Mouse (Mus musculus): ENCODE data around the gene Glrx5. TPM values are rescaled to one million over a fixed set of nuclear protein-coding genes. Genes with fewer than 3 reads are reported as not detected.

The Glrx5 gene
- total and polyA plus RNA-seq, 3 experiments: 38.5 to 112 (median 79.5) TPM

GRCm38 (mm10) chr12:105091604-105092003 is 59.1 kb downstream of the Glrx5 start:
- Histone ChIP-seq H3K27me3 (replicated peaks) (peaks cover 78% of the 10 kb centered on the region), H3K4me1 (ENCODE audit: control insufficient read depth in 1 of 2, insufficient read depth in 2 of 2) (no peaks in the 10 kb centered on the region), H3K9ac (ENCODE audit: insufficient read depth, low read depth) (no peak overlapping the region), H3K36me3 (replicated peaks in 1 of 2; ENCODE audit: control insufficient read depth in 1 of 2, insufficient read depth in 1 of 2, low read length in 1 of 2) (no peaks in the 10 kb centered on the region), H3K27ac (ENCODE audit: insufficient read depth, low read depth) (no peak overlapping the region), H3K79me2 (replicated peaks; ENCODE audit: control insufficient read depth, extremely low read depth, insufficient read depth, poor library complexity, severe bottlenecking) (no peaks in the 10 kb centered on the region), H3K9me3 (replicated peaks; ENCODE audit: low read length) (peaks cover 7% of the 10 kb centered on the region), H3K4me3 (replicated peaks in 1 of 3; ENCODE audit: low read depth in 2 of 3, low read length in 2 of 3, poor library complexity in 1 of 3) (no peak overlapping the region), H3K4me2 (ENCODE audit: insufficient read depth, low read depth, poor library complexity, severe bottlenecking) (no peak overlapping the region)
- dilution Hi-C loops (cut with MboI; ENCODE audit: extremely low pct_ligation_motif_present, extremely low pct_unique_long_range_greater_than_20kb, low sequenced_read_pairs) (no loop called here), in situ Hi-C loops (cut with MboI; ENCODE audit: low pct_ligation_motif_present, low pct_unique_long_range_greater_than_20kb, low sequenced_read_pairs) (no loop called here)
- no peak for DNase-seq (ENCODE audit: extremely low read depth)
- TF ChIP-seq SMC3 (IDR thresholded peaks at IDR 0.05; ENCODE audit: low read depth, low read length) (no peak), TCF12 (IDR thresholded peaks at IDR 0.05; ENCODE audit: low read depth, low read length) (no peak), NELFE (IDR thresholded peaks at IDR 0.05; ENCODE audit: low read depth, low read length) (no peak), SIN3A (IDR thresholded peaks at IDR 0.05; ENCODE audit: low read length) (no peak), NRF1 (IDR thresholded peaks at IDR 0.05; ENCODE audit: low read depth, low read length) (no peak), ZKSCAN1 (IDR thresholded peaks at IDR 0.05; ENCODE audit: borderline replicate concordance, low read depth, low read length) (no peak), JUND (conservative IDR thresholded peaks at IDR 0.05; ENCODE audit: low read depth, low read length) (no peak), IRF4 (IDR thresholded peaks at IDR 0.05; ENCODE audit: low read depth, low read length) (no peak), ETS1 (conservative IDR thresholded peaks at IDR 0.05; ENCODE audit: low read depth, low read length) (no peak), USF2 (conservative IDR thresholded peaks at IDR 0.05; ENCODE audit: low read depth, low read length) (no peak), KAT2A (IDR thresholded peaks at IDR 0.05; ENCODE audit: insufficient replicate concordance, low read length) (no peak), MXI1 (IDR thresholded peaks at IDR 0.05; ENCODE audit: low read depth, low read length) (no peak), ELF1 (IDR thresholded peaks at IDR 0.05; ENCODE audit: low read depth, low read length) (no peak), UBTF (IDR thresholded peaks at IDR 0.05; ENCODE audit: low read depth, low read length) (no peak)

Other genes with a start within 250 kb of the Glrx5 start
- not detected in 2 replicates for gene Clmn, start 167.6 kb upstream of the Glrx5 start, total RNA-seq (2012; rRNA removed)
- not detected in 2 replicates for gene Clmn, start 167.6 kb upstream of the Glrx5 start, total RNA-seq (2014; rRNA removed)
- gene Clmn, start 167.6 kb upstream of the Glrx5 start, polyA plus RNA-seq (2012; ENCODE audit: insufficient read length, low read depth): not detected in 2 replicates
- gene Syne3, start 22.9 kb upstream of the Glrx5 start, total RNA-seq (2012; rRNA removed): 16.6 and 18.7 TPM in 2 replicates
- 5.3 and 5.5 TPM in 2 replicates for gene Syne3, start 22.9 kb upstream of the Glrx5 start, total RNA-seq (2014; rRNA removed)
- 7.3 and 7.5 TPM in 2 replicates for gene Syne3, start 22.9 kb upstream of the Glrx5 start, polyA plus RNA-seq (2012; ENCODE audit: insufficient read length, low read depth)
- gene Tcl1b2, start 113.3 kb downstream of the Glrx5 start, total RNA-seq (2012; rRNA removed): not detected in 2 replicates
- gene Tcl1b2, start 113.3 kb downstream of the Glrx5 start, total RNA-seq (2014; rRNA removed): not detected in 2 replicates
- gene Tcl1b2, start 113.3 kb downstream of the Glrx5 start, polyA plus RNA-seq (2012; ENCODE audit: insufficient read length, low read depth): not detected in 2 replicates
- gene Tcl1b1, start 127.0 kb downstream of the Glrx5 start, total RNA-seq (2012; rRNA removed): not detected in 2 replicates
- gene Tcl1b1, start 127.0 kb downstream of the Glrx5 start, total RNA-seq (2014; rRNA removed): not detected in 2 replicates
- not detected in 2 replicates for gene Tcl1b1, start 127.0 kb downstream of the Glrx5 start, polyA plus RNA-seq (2012; ENCODE audit: insufficient read length, low read depth)
- not detected in 2 replicates for gene Tcl1b5, start 143.7 kb downstream of the Glrx5 start, total RNA-seq (2012; rRNA removed)
- gene Tcl1b5, start 143.7 kb downstream of the Glrx5 start, total RNA-seq (2014; rRNA removed): not detected in 2 replicates
- gene Tcl1b5, start 143.7 kb downstream of the Glrx5 start, polyA plus RNA-seq (2012; ENCODE audit: insufficient read length, low read depth): not detected in 2 replicates
- gene Tcl1b3, start 158.4 kb downstream of the Glrx5 start, total RNA-seq (2012; rRNA removed): not detected in 2 replicates
- not detected in 2 replicates for gene Tcl1b3, start 158.4 kb downstream of the Glrx5 start, total RNA-seq (2014; rRNA removed)
- not detected in 2 replicates for gene Tcl1b3, start 158.4 kb downstream of the Glrx5 start, polyA plus RNA-seq (2012; ENCODE audit: insufficient read length, low read depth)
- gene Tcl1b4, start 169.3 kb downstream of the Glrx5 start, total RNA-seq (2012; rRNA removed): not detected in 2 replicates
- gene Tcl1b4, start 169.3 kb downstream of the Glrx5 start, total RNA-seq (2014; rRNA removed): not detected in 2 replicates
- gene Tcl1b4, start 169.3 kb downstream of the Glrx5 start, polyA plus RNA-seq (2012; ENCODE audit: insufficient read length, low read depth): not detected in 2 replicates
- not detected in 2 replicates for gene Tcl1, start 190.1 kb downstream of the Glrx5 start, total RNA-seq (2012; rRNA removed)
- not detected in 2 replicates for gene Tcl1, start 190.1 kb downstream of the Glrx5 start, total RNA-seq (2014; rRNA removed)
- gene Tcl1, start 190.1 kb downstream of the Glrx5 start, polyA plus RNA-seq (2012; ENCODE audit: insufficient read length, low read depth): not detected in 2 replicates

Measured in CH12.LX (cell line).